Mouse (Mus musculus): ENCODE results near the gene Becn1. TPM values are rescaled to one million over a fixed set of nuclear protein-coding genes. Genes with fewer than 3 reads are reported as not detected.

Becn1 gene
- 42.5 and 46.3 TPM in 2 replicates for total RNA-seq (2014; fragmentation: Nextera tagmentation)
- total RNA-seq (2017), result 142 and 148 TPM in 2 replicates
- 97.7 and 109 TPM in 2 replicates for polyA plus RNA-seq (2012)

- DNase-seq (ENCODE audit: low spot score) (peak; percentile 91), ATAC-seq (ENCODE audit: extremely low read depth, insufficient number of reproducible peaks, low FRiP score, poor library complexity, severe bottlenecking) (peak; percentile 93)
- Histone ChIP-seq H3K36me3 (replicated peaks) (peaks cover 40% of the 10 kb centered on the region), H3K9me3 (replicated peaks) (no peaks in the 10 kb centered on the region), H3K27me3 (ENCODE audit: insufficient read depth, low read length) (no peaks in the 10 kb centered on the region), H3K4me3 (ENCODE audit: low read depth, low read length) (peak within 1 kb of the TSS; percentile 83), H3K4me1 (ENCODE audit: insufficient read depth, low read depth, low read length) (peaks cover 28% of the 10 kb centered on the region)
- TF ChIP-seq CTCF (IDR thresholded peaks at IDR 0.05; ENCODE audit: low read depth, low read length) (peak; percentile 93), GATA1 (IDR thresholded peaks at IDR 0.05; ENCODE audit: borderline replicate concordance, low read length) (no peak), GATA2 (IDR thresholded peaks at IDR 0.05; ENCODE audit: borderline replicate concordance, low read depth, low read length) (no peak), POLR2AphosphoS5 (IDR thresholded peaks at IDR 0.05; ENCODE audit: insufficient replicate concordance, low read depth, low read length) (no peak), TAL1 (conservative IDR thresholded peaks at IDR 0.05; ENCODE audit: low read depth, low read length) (no peak)
Observed at GRCm38 (mm10) chr11:101302004-101302798, at the start of gene Becn1. TSS of gene Becn1 (minus strand) at chr11:101302286.

GRCm38 (mm10) chr11:101351721-101352111 lies 49.6 kb upstream of the Becn1 start:
- no peaks in the 10 kb centered on the region for H3K9me3 ChIP-seq (replicated peaks)
- no peak for DNase-seq (ENCODE audit: low spot score)
- no peaks in the 10 kb centered on the region for H3K36me3 ChIP-seq (replicated peaks)
- no peak for ATAC-seq (ENCODE audit: extremely low read depth, insufficient number of reproducible peaks, low FRiP score, poor library complexity, severe bottlenecking)
- H3K4me3 ChIP-seq (ENCODE audit: low read depth, low read length), result no peak overlapping the region
- no peaks in the 10 kb centered on the region for H3K4me1 ChIP-seq (ENCODE audit: insufficient read depth, low read depth, low read length)
- TF ChIP-seq CTCF (IDR thresholded peaks at IDR 0.05; ENCODE audit: low read depth, low read length) (no peak), GATA2 (IDR thresholded peaks at IDR 0.05; ENCODE audit: borderline replicate concordance, low read depth, low read length) (no peak), POLR2AphosphoS5 (IDR thresholded peaks at IDR 0.05; ENCODE audit: insufficient replicate concordance, low read depth, low read length) (no peak), GATA1 (IDR thresholded peaks at IDR 0.05; ENCODE audit: borderline replicate concordance, low read length) (no peak), TAL1 (conservative IDR thresholded peaks at IDR 0.05; ENCODE audit: low read depth, low read length) (no peak)
- peaks cover 38% of the 10 kb centered on the region for H3K27me3 ChIP-seq (ENCODE audit: insufficient read depth, low read length)

- Histone ChIP-seq H3K36me3 (replicated peaks) (no peaks in the 10 kb centered on the region), H3K27me3 (ENCODE audit: insufficient read depth, low read length) (peaks cover 38% of the 10 kb centered on the region), H3K4me1 (ENCODE audit: insufficient read depth, low read depth, low read length) (no peaks in the 10 kb centered on the region), H3K9me3 (replicated peaks) (no peaks in the 10 kb centered on the region), H3K4me3 (ENCODE audit: low read depth, low read length) (no peak overlapping the region)
- no peak for DNase-seq (ENCODE audit: low spot score)
- no peak for ATAC-seq (ENCODE audit: extremely low read depth, insufficient number of reproducible peaks, low FRiP score, poor library complexity, severe bottlenecking)
- TF ChIP-seq TAL1 (conservative IDR thresholded peaks at IDR 0.05; ENCODE audit: low read depth, low read length) (no peak), GATA1 (IDR thresholded peaks at IDR 0.05; ENCODE audit: borderline replicate concordance, low read length) (no peak), GATA2 (IDR thresholded peaks at IDR 0.05; ENCODE audit: borderline replicate concordance, low read depth, low read length) (no peak), CTCF (IDR thresholded peaks at IDR 0.05; ENCODE audit: low read depth, low read length) (no peak), POLR2AphosphoS5 (IDR thresholded peaks at IDR 0.05; ENCODE audit: insufficient replicate concordance, low read depth, low read length) (no peak)
Observed at GRCm38 (mm10) chr11:101351100-101351720, 49.1 kb upstream of the Becn1 start.

GRCm38 (mm10) chr11:101349216-101349615 lies 47.1 kb upstream of the Becn1 start:
- H3K9me3 ChIP-seq (replicated peaks), result no peaks in the 10 kb centered on the region
- H3K36me3 ChIP-seq (replicated peaks), result no peaks in the 10 kb centered on the region
- H3K4me1 ChIP-seq (ENCODE audit: insufficient read depth, low read depth, low read length), result no peaks in the 10 kb centered on the region
- no peak for DNase-seq (ENCODE audit: low spot score)
- H3K27me3 ChIP-seq (ENCODE audit: insufficient read depth, low read length), result peaks cover 31% of the 10 kb centered on the region
- no peak for ATAC-seq (ENCODE audit: extremely low read depth, insufficient number of reproducible peaks, low FRiP score, poor library complexity, severe bottlenecking)
- TF ChIP-seq CTCF (IDR thresholded peaks at IDR 0.05; ENCODE audit: low read depth, low read length) (no peak), POLR2AphosphoS5 (IDR thresholded peaks at IDR 0.05; ENCODE audit: insufficient replicate concordance, low read depth, low read length) (no peak), TAL1 (conservative IDR thresholded peaks at IDR 0.05; ENCODE audit: low read depth, low read length) (no peak), GATA1 (IDR thresholded peaks at IDR 0.05; ENCODE audit: borderline replicate concordance, low read length) (no peak), GATA2 (IDR thresholded peaks at IDR 0.05; ENCODE audit: borderline replicate concordance, low read depth, low read length) (no peak)
- no peak overlapping the region for H3K4me3 ChIP-seq (ENCODE audit: low read depth, low read length)

GRCm38 (mm10) chr11:101348774-101349173 lies 46.7 kb upstream of the Becn1 start:
- no peak for ATAC-seq (ENCODE audit: extremely low read depth, insufficient number of reproducible peaks, low FRiP score, poor library complexity, severe bottlenecking)
- no peaks in the 10 kb centered on the region for H3K9me3 ChIP-seq (replicated peaks)
- peaks cover 27% of the 10 kb centered on the region for H3K27me3 ChIP-seq (ENCODE audit: insufficient read depth, low read length)
- TF ChIP-seq TAL1 (conservative IDR thresholded peaks at IDR 0.05; ENCODE audit: low read depth, low read length) (no peak), GATA2 (IDR thresholded peaks at IDR 0.05; ENCODE audit: borderline replicate concordance, low read depth, low read length) (no peak), CTCF (IDR thresholded peaks at IDR 0.05; ENCODE audit: low read depth, low read length) (no peak), POLR2AphosphoS5 (IDR thresholded peaks at IDR 0.05; ENCODE audit: insufficient replicate concordance, low read depth, low read length) (no peak), GATA1 (IDR thresholded peaks at IDR 0.05; ENCODE audit: borderline replicate concordance, low read length) (no peak)
- H3K36me3 ChIP-seq (replicated peaks), result no peaks in the 10 kb centered on the region
- H3K4me3 ChIP-seq (ENCODE audit: low read depth, low read length), result no peak overlapping the region
- H3K4me1 ChIP-seq (ENCODE audit: insufficient read depth, low read depth, low read length), result no peaks in the 10 kb centered on the region
- DNase-seq (ENCODE audit: low spot score), result no peak

Data from G1E (cell line).